Mouse (Mus musculus) ES-E14 (cell line): ENCODE data around the gene Thra. TPM values are rescaled to one million over a fixed set of nuclear protein-coding genes. Genes with fewer than 3 reads are reported as not detected.

Experiments used
- DNase-seq: peaks from one replicate; pipeline ENCODE4 v3.0.0-alpha.2; 2013; ENCODE audit warnings: low read depth, low spot score
- H3K27ac ChIP-seq: 2 replicates; pipeline ENCODE4 v1.5.1; 2012; ENCODE audit warnings: low read depth, mild to moderate bottlenecking, low read length, moderate library complexity, mixed read lengths; ENCODE audit not compliant: poor library complexity, insufficient read depth, severe bottlenecking
- H3K36me3 ChIP-seq: 2 replicates; pipeline ENCODE4 v1.6.1; 2012; ENCODE audit warnings: mild to moderate bottlenecking, low read length, moderate library complexity, mixed read lengths; ENCODE audit not compliant: control insufficient read depth, poor library complexity, insufficient read depth, severe bottlenecking
- H3K4me1 ChIP-seq, 2 experiments: fragments of 150-350 bp in 1 of 2; sonication (generic) in 1 of 2; 2 replicates each; pipeline ENCODE4 v1.6.1; 2012; ENCODE audit warnings: low read length in 2 of 2, mild to moderate bottlenecking in 1 of 2, mixed read lengths in 1 of 2; ENCODE audit not compliant: control insufficient read depth in 2 of 2, insufficient read depth in 2 of 2, poor library complexity in 1 of 2
- H3K4me3 ChIP-seq, 2 experiments: fragments of 150-350 bp in 1 of 2; sonication (generic) in 1 of 2; 2 replicates each; pipeline ENCODE4 v1.5.1; 2012; ENCODE audit warnings: low read length in 2 of 2, low read depth in 1 of 2, mild to moderate bottlenecking in 1 of 2, mixed read lengths in 1 of 2; ENCODE audit not compliant: insufficient read depth in 1 of 2, poor library complexity in 1 of 2, severe bottlenecking in 1 of 2
- H3K9ac ChIP-seq: 2 replicates; pipeline ENCODE4 v1.6.1; 2012; ENCODE audit warnings: low read depth, mild to moderate bottlenecking, low read length, mixed read lengths; ENCODE audit not compliant: poor library complexity, insufficient read depth, severe bottlenecking
- H3K9me3 ChIP-seq: fragments of 150-350 bp; sonication (generic); 2 replicates; pipeline ENCODE4 v1.6.1; 2012; ENCODE audit warnings: low read depth, mild to moderate bottlenecking, low read length; ENCODE audit not compliant: control insufficient read depth, insufficient read depth
- CHD2 ChIP-seq: IDR thresholded peaks from 2 replicates; pipeline ENCODE4 v1.6.1; 2014; ENCODE audit warnings: mild to moderate bottlenecking, low read depth, low read length, inconsistent platforms
- HCFC1 ChIP-seq: IDR thresholded peaks from 2 replicates; pipeline ENCODE4 v1.6.1; 2012; ENCODE audit warnings: low read length, inconsistent platforms, borderline replicate concordance; ENCODE audit not compliant: insufficient read depth
- MAFK ChIP-seq: IDR thresholded peaks from 2 replicates; pipeline ENCODE4 v1.6.1; 2014; ENCODE audit warnings: mild to moderate bottlenecking, low read depth, low read length, inconsistent platforms; ENCODE audit not compliant: insufficient read depth
- ZC3H11A ChIP-seq: IDR thresholded peaks from 2 replicates; pipeline ENCODE4 v1.6.1; 2012; ENCODE audit warnings: low read depth, mild to moderate bottlenecking, inconsistent platforms, low read length, borderline replicate concordance
- ZNF384 ChIP-seq: IDR thresholded peaks from 2 replicates; pipeline ENCODE4 v1.6.1; 2012; ENCODE audit warnings: low read depth, low read length, inconsistent platforms
- in situ Hi-C, 2 experiments: fragments of 600-800 bp; cut with MboI; formaldehyde crosslinking; loops; one replicate each; pipeline ENCODE4 v1.15.1; 2025; ENCODE audit warnings: low sequenced_read_pairs in 2 of 2, inconsistent platforms in 1 of 2; ENCODE audit not compliant: unreplicated experiment in 2 of 2
- total RNA-seq: library from RNA; depleted of rRNA; stranded (reverse); fragments of 300-350 nt; gene quantifications from 2 replicates; pipeline ENCODE4 v1.2.3, GENCODE M21; 2012; rRNA removed

Thra gene
- total RNA-seq, 1 experiment = 7.7 TPM

DNA sequence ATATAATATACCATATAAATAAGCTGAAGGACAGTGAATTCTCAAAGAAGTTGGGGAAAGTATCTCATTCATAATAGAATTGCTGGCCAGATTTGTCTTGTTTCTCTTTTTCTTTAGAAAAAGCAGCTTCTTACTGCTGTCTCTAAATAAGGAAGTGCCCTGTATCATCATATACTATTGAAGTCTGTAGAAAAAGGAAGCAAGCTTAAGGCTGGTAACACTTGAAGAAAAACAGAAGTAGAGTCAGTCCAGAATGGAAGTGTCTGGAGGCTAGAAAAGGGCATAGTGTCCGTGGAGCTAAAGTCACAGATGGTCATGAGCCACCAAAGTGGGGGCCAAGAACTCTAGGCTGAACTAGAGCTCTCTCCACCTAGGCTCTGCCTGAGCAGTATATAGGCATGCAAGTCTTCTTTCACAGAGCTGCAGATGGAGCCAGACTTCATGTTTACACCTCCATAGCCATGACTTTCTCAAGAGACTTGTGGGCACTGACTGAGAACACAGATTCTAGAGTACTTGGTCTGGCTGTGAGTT lies 76.3 kb downstream of the Thra start:
- H3K4me3 ChIP-seq = no peak overlapping the region
- no peak overlapping the region for H3K9ac ChIP-seq
- H3K4me1 ChIP-seq = no peaks in the 10 kb centered on the region
- DNase-seq = no peak
- H3K27ac ChIP-seq = no peak overlapping the region
- H3K9me3 ChIP-seq = no peaks in the 10 kb centered on the region
- no peak for TF ChIP-seq CHD2
- no peak for TF ChIP-seq HCFC1
- TF ChIP-seq MAFK = no peak
- TF ChIP-seq ZC3H11A = no peak
- no peak for TF ChIP-seq ZNF384
- peaks cover 7% of the 10 kb centered on the region for H3K36me3 ChIP-seq
- in situ Hi-C loops = no loop called here

Other genes starting within 250 kb of the Thra start
- 0.16 and 0.58 TPM in 2 replicates for gene Ikzf3, start 194.6 kb upstream of the Thra start, total RNA-seq
- 0.22 and 0.63 TPM in 2 replicates for gene Zpbp2, start 189.5 kb upstream of the Thra start, total RNA-seq
- 45.4 and 55.3 TPM in 2 replicates for gene Ormdl3, start 153.3 kb upstream of the Thra start, total RNA-seq
- not detected in 2 replicates for gene Lrrc3c, start 142.3 kb upstream of the Thra start, total RNA-seq
- gene Gm12355, start 115.0 kb upstream of the Thra start, total RNA-seq = 2.2 and 2.9 TPM in 2 replicates
- not detected in 2 replicates for gene Gsdma3, start 114.3 kb upstream of the Thra start, total RNA-seq
- gene Gsdma2, start 93.9 kb upstream of the Thra start, total RNA-seq = not detected in 2 replicates
- gene Gsdma, start 76.3 kb upstream of the Thra start, total RNA-seq = 0.16 and 0.40 TPM in 2 replicates
- gene Psmd3, start 58.1 kb upstream of the Thra start, total RNA-seq = 376 and 408 TPM in 2 replicates
- 0.18 TPM in 1 of 2 replicates, not detected in the other for gene Csf3, start 39.4 kb upstream of the Thra start, total RNA-seq
- 53.5 and 75.7 TPM in 2 replicates for gene Med24, start 11.2 kb upstream of the Thra start, total RNA-seq
- 2.9 and 3.3 TPM in 2 replicates for gene Nr1d1, start 34.7 kb downstream of the Thra start, total RNA-seq
- gene Msl1, start 54.9 kb downstream of the Thra start, total RNA-seq = 18.3 and 27.1 TPM in 2 replicates
- 11.7 and 14.6 TPM in 2 replicates for gene Casc3, start 64.3 kb downstream of the Thra start, total RNA-seq
- 0.98 and 1.4 TPM in 2 replicates for gene Rapgefl1, start 96.1 kb downstream of the Thra start, total RNA-seq
- 4.7 and 5.8 TPM in 2 replicates for gene Wipf2, start 123.0 kb downstream of the Thra start, total RNA-seq
- gene Cdc6, start 167.2 kb downstream of the Thra start, total RNA-seq = 32.7 and 51.3 TPM in 2 replicates
- gene Rara, start 187.2 kb downstream of the Thra start, total RNA-seq = 25.8 and 30.1 TPM in 2 replicates
- gene Gjd3, start 242.4 kb downstream of the Thra start, total RNA-seq = 0.27 and 1.7 TPM in 2 replicates